Mouse (Mus musculus) E14TG2a.4 (cell line): ENCODE measurements around the gene Acap3.

Source experiments
- CTCF ChIP-seq: conservative IDR thresholded peaks from 2 replicates; pipeline ENCODE4 v1.5.1; 2014; ENCODE audit warnings: low read length
- NANOG ChIP-seq: IDR thresholded peaks from 2 replicates; pipeline ENCODE4 v1.6.1; 2014; ENCODE audit warnings: borderline replicate concordance, low read length, mixed read lengths

DNA sequence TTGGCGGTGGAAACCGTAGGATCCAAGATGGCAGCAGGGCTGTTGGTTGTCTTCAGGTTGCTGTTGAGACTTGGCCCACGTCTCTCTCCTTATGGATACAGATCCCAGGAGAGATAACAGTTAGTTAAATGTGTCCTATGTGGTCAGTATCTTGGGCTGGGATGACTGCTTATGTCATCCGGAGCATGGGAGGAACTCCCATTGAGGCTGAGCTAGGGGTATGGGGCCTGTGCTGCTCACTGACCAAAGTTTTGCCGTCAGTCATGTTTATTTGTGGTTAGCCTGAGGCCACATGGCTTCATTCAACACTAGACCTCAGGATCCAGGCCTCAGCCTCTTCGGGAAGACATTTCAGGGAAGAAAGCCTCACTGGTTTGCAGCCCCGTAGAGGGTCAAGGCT, 20.2 kb upstream of the Acap3 start:
- TF ChIP-seq CTCF (no peak), NANOG (no peak)
